Mouse (Mus musculus): ENCODE measurements around the gene Lpp. TPM values are rescaled to one million over a fixed set of nuclear protein-coding genes. Genes with fewer than 3 reads are reported as not detected.

Lpp gene
- polyA plus RNA-seq, 1 experiment, result 8.1 TPM

- DNase-seq, result no peak
- H3K4me1 ChIP-seq (ENCODE audit: control insufficient read depth, insufficient read depth, low read length), result peaks cover 7% of the 10 kb centered on the region
- no peak overlapping the region; the same call in 1 of the 2 replicates for H3K27ac ChIP-seq (ENCODE audit: insufficient read depth, low read length)
- H3K27me3 ChIP-seq (ENCODE audit: control insufficient read depth, insufficient read depth, low read length), result no peaks in the 10 kb centered on the region
- WGBS, result 64% methylated on average over 9 of the region's 9 CpGs
- H3K4me3 ChIP-seq (replicated peaks; ENCODE audit: insufficient read depth, low read depth, low read length), result no peak overlapping the region
- no peak for TF ChIP-seq POLR2A (IDR thresholded peaks at IDR 0.05; ENCODE audit: borderline replicate concordance, insufficient read depth, low read length)
- TF ChIP-seq CTCF (IDR thresholded peaks at IDR 0.05; ENCODE audit: borderline replicate concordance, insufficient read depth, low read depth, low read length), result no peak
These were observed 247.9 kb downstream of the Lpp start for GRCm38 (mm10) chr16:24641003-24641797.

DNA sequence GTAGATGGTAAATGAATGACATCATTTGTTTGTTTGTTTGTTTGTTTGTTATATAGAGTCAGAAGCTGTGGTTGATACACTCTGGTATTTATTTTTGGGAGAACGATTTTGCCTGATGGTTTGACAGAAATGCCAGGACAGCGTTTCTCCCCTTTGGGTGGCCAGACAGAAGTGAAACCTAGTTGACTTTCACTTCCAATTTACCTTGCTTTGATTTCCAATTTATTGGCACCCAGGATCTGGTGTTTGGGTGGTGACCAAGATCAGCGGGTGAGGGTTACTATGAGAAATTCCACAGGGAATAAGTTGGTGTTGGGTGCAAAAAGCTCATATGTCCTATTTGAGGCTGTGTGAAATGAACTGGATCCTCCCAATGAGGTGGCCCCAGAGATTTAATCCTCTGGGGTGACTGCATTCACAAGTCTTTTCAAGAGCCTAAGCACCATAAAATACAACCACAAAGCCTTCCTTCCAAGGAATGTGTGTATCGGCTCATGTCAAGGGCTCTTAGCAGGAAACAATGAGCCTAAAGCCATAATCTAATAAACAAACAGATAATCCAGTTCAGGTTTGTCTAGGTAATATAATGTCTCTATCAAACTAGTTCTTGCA is 249.8 kb downstream of the Lpp start:
- H3K4me3 ChIP-seq (replicated peaks; ENCODE audit: insufficient read depth, low read depth, low read length), result no peak overlapping the region
- H3K4me1 ChIP-seq (ENCODE audit: control insufficient read depth, insufficient read depth, low read length), result peaks cover 8% of the 10 kb centered on the region
- TF ChIP-seq CTCF (IDR thresholded peaks at IDR 0.05; ENCODE audit: borderline replicate concordance, insufficient read depth, low read depth, low read length), result no peak
- TF ChIP-seq POLR2A (IDR thresholded peaks at IDR 0.05; ENCODE audit: borderline replicate concordance, insufficient read depth, low read length), result no peak
- DNase-seq, result no peak
- no peak overlapping the region for H3K27ac ChIP-seq (ENCODE audit: insufficient read depth, low read length)
- 89% methylated on average over 4 of the region's 4 CpGs for WGBS
- no peaks in the 10 kb centered on the region for H3K27me3 ChIP-seq (ENCODE audit: control insufficient read depth, insufficient read depth, low read length)

GRCm38 (mm10) chr16:24644154-24644553 is 250.8 kb downstream of the Lpp start:
- no peak for TF ChIP-seq POLR2A (IDR thresholded peaks at IDR 0.05; ENCODE audit: borderline replicate concordance, insufficient read depth, low read length)
- no peak for TF ChIP-seq CTCF (IDR thresholded peaks at IDR 0.05; ENCODE audit: borderline replicate concordance, insufficient read depth, low read depth, low read length)
- Histone ChIP-seq H3K4me3 (replicated peaks; ENCODE audit: insufficient read depth, low read depth, low read length) (no peak overlapping the region), H3K4me1 (ENCODE audit: control insufficient read depth, insufficient read depth, low read length) (peaks cover 8% of the 10 kb centered on the region), H3K27me3 (ENCODE audit: control insufficient read depth, insufficient read depth, low read length) (no peaks in the 10 kb centered on the region), H3K27ac (ENCODE audit: insufficient read depth, low read length) (no peak overlapping the region)
- no peak for DNase-seq
- 96% methylated on average over 8 of the region's 8 CpGs for WGBS

GRCm38 (mm10) chr16:24644760-24645406 is 251.6 kb downstream of the Lpp start:
- DNase-seq, result no peak
- no peak overlapping the region for H3K4me3 ChIP-seq (replicated peaks; ENCODE audit: insufficient read depth, low read depth, low read length)
- no peak for TF ChIP-seq CTCF (IDR thresholded peaks at IDR 0.05; ENCODE audit: borderline replicate concordance, insufficient read depth, low read depth, low read length)
- no peak for TF ChIP-seq POLR2A (IDR thresholded peaks at IDR 0.05; ENCODE audit: borderline replicate concordance, insufficient read depth, low read length)
- H3K27me3 ChIP-seq (ENCODE audit: control insufficient read depth, insufficient read depth, low read length), result no peaks in the 10 kb centered on the region
- H3K27ac ChIP-seq (ENCODE audit: insufficient read depth, low read length), result no peak overlapping the region
- peaks cover 8% of the 10 kb centered on the region for H3K4me1 ChIP-seq (ENCODE audit: control insufficient read depth, insufficient read depth, low read length)
- 90% methylated on average over 4 of the region's 4 CpGs for WGBS

- no peak for DNase-seq
- WGBS, result 44% methylated on average over 6 of the region's 6 CpGs
These were observed 252.7 kb downstream of the Lpp start for GRCm38 (mm10) chr16:24645906-24646603.

DNA sequence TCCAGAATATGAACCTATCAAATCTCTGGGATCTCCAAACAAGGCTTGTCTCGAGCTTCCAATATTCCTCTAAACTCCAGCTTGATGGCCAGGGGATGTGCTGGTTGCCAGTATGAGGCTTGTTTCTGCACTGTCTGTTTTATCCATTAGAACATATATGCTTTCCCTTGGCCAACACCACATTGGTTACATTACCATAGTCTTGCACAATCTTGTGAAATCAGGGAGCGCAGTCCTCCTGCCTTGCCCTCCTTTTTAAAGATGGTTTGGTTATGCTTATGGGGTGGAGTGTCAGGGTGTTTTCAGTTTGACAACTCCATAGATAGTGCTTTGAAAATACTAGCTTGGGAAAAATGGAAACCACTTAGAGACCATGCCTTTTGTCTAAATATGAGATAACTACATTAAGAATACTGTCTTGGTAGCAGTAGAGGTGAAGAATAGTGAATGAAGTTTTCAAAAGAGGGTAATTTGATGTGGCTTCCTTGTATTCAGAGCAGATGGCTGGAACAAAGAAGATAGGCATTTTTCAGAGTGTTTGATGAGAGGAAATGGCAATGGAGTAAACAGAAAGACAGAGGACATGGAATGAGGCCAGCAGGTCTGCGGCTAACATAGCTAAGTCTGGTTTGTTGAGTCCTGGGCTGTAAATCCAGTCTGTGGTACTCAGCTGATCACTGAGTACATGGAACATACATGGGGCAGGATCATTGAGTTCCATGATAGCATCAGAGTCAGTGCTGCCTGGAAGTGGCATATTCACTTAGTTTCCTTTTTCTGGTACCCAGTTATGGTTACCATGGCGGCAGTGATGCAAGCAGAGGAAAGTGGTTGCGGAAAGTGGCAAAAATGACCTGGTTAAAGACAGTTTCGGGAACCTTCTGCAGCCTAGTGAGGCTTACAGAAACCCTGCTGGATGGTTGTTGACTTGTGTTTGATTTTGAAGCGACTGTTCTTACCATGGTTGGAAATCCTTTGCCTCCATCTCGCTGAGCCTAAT is 258.6 kb downstream of the Lpp start:
- Histone ChIP-seq H3K27ac (ENCODE audit: insufficient read depth, low read length) (peak overlapping the region; percentile 26; the same call in 1 of the 2 replicates), H3K4me1 (ENCODE audit: control insufficient read depth, insufficient read depth, low read length) (peaks cover 9% of the 10 kb centered on the region), H3K27me3 (ENCODE audit: control insufficient read depth, insufficient read depth, low read length) (no peaks in the 10 kb centered on the region), H3K4me3 (replicated peaks; ENCODE audit: insufficient read depth, low read depth, low read length) (no peak overlapping the region)
- 75% methylated on average over 8 of the region's 8 CpGs for WGBS
- TF ChIP-seq CTCF (IDR thresholded peaks at IDR 0.05; ENCODE audit: borderline replicate concordance, insufficient read depth, low read depth, low read length) (no peak), POLR2A (IDR thresholded peaks at IDR 0.05; ENCODE audit: borderline replicate concordance, insufficient read depth, low read length) (no peak)
- peak in 1 of 2 experiments; percentile 32 for DNase-seq

More at GRCm38 (mm10) chr16:24645906-24646603, 252.7 kb downstream of the Lpp start:
- no peak for TF ChIP-seq CTCF (IDR thresholded peaks at IDR 0.05; ENCODE audit: borderline replicate concordance, insufficient read depth, low read depth, low read length)
- no peak for TF ChIP-seq POLR2A (IDR thresholded peaks at IDR 0.05; ENCODE audit: borderline replicate concordance, insufficient read depth, low read length)
- no peak overlapping the region for H3K4me3 ChIP-seq (replicated peaks; ENCODE audit: insufficient read depth, low read depth, low read length)
- H3K27me3 ChIP-seq (ENCODE audit: control insufficient read depth, insufficient read depth, low read length), result no peaks in the 10 kb centered on the region
- peaks cover 8% of the 10 kb centered on the region for H3K4me1 ChIP-seq (ENCODE audit: control insufficient read depth, insufficient read depth, low read length)
- H3K27ac ChIP-seq (ENCODE audit: insufficient read depth, low read length), result no peak overlapping the region

Data from cerebellum, adult 2 months (tissue).